Mouse (Mus musculus): Measurements from ENCODE around the gene 4932438H23Rik. TPM values are rescaled to one million over a fixed set of nuclear protein-coding genes. Genes with fewer than 3 reads are reported as not detected.

The 4932438H23Rik gene
- polyA plus RNA-seq, 1 experiment from 2014 or later, result 0.11 TPM

DNA sequence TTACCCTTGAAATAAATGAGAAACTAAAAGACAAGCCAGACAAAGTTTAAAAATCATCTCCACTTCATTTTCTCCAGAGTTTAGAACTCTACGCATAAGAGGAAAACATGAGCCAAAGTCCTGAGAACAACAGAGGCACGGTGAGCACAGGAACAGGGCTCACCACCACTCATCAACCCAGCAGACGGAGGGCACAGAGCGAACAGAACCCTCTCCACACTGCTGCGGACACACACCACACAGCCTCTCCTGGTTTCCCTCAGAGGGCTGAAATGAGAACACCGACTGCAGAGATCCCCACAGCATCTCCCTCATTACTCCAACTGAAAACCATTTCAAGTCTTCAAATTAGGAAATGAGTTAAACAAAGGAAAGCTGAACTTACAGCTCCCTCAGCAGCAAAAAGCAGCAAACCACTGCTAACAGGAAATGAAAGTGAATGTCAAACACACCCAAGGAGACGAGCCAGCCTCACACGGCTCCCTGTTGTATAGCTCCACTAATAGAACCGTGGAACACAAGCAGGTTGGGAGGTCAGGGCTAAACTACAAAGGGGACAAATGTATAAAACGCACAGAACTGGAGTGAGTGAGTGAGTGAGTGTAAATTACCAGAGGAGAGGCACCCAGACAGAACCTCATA is 74.0 kb downstream of the 4932438H23Rik start:
- 86% methylated on average over 10 of the region's 10 CpGs for WGBS

DNA sequence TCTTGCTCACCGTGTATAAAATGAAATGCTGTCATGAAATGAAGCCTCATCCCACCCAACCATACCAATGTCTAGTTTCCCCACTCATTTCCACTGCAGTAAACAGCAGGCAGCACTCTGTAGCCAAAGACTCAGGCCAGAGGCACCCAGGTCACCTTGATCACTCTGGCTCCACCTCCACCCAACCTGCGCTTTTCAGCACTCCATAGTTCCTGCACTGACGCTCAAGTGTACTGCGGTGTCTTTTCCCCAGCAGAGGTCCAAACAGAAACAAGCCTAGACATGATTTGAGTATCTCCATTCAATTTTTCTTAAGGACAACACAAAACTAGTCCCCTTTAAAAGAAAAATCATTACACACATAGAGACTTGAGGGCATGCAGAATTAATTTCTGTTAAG is 75.4 kb downstream of the 4932438H23Rik start:
- H3K27me3 ChIP-seq (ENCODE audit: insufficient read depth, low read length), result no peaks in the 10 kb centered on the region
- ATAC-seq (ENCODE audit: insufficient read depth) (no peak), DNase-seq (no peak)
- H3K9me3 ChIP-seq (ENCODE audit: low read depth, low read length), result no peaks in the 10 kb centered on the region
- no peak overlapping the region for H3K27ac ChIP-seq (ENCODE audit: low read depth)
- peaks cover 88% of the 10 kb centered on the region for H3K36me3 ChIP-seq (ENCODE audit: insufficient read depth)
- no peak overlapping the region for H3K9ac ChIP-seq
- no peaks in the 10 kb centered on the region for H3K4me1 ChIP-seq (ENCODE audit: insufficient read depth)
- no peak for TF ChIP-seq CTCF (IDR thresholded peaks at IDR 0.05; ENCODE audit: low read depth)
- no peak overlapping the region for H3K4me3 ChIP-seq (ENCODE audit: low read depth, low read length)
- no peak overlapping the region for H3K4me2 ChIP-seq
- 92% methylated on average over 4 of the region's 4 CpGs for WGBS

More for the DNA sequence above, 74.0 kb downstream of the 4932438H23Rik start:
- Histone ChIP-seq H3K27me3 (ENCODE audit: insufficient read depth, low read length) (no peaks in the 10 kb centered on the region), H3K9ac (no peak overlapping the region), H3K4me1 (ENCODE audit: insufficient read depth) (no peaks in the 10 kb centered on the region), H3K9me3 (ENCODE audit: low read depth, low read length) (no peaks in the 10 kb centered on the region), H3K27ac (ENCODE audit: low read depth) (no peak overlapping the region), H3K4me3 (ENCODE audit: low read depth, low read length) (no peak overlapping the region), H3K36me3 (ENCODE audit: insufficient read depth) (peaks cover 91% of the 10 kb centered on the region), H3K4me2 (no peak overlapping the region)
- TF ChIP-seq CTCF (IDR thresholded peaks at IDR 0.05; ENCODE audit: low read depth), result no peak
- no peak for ATAC-seq (ENCODE audit: insufficient read depth)
- no peak for DNase-seq

DNA sequence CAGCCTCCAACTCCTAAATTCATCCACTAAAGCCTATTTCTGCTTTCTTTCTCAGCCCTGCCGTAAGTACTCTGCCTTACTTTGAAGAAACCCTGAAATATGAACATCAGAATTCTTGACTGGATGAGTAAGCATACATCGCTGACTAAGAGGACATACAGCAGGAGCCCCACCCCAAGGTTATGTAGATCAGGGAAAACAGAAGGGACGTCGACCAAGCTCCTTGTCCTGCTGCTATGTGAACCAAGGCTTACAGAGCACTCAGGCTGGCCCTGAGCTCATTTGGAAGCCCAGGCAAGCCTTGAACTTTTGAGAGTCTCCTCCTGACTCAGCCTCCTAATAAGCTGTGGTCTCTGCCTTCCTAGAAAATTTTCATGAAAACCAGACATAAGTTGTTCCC is 79.2 kb downstream of the 4932438H23Rik start:
- Histone ChIP-seq H3K9me3 (ENCODE audit: low read depth, low read length) (no peaks in the 10 kb centered on the region), H3K27ac (ENCODE audit: low read depth) (no peak overlapping the region), H3K4me2 (no peak overlapping the region), H3K9ac (no peak overlapping the region), H3K4me1 (ENCODE audit: insufficient read depth) (no peaks in the 10 kb centered on the region), H3K4me3 (ENCODE audit: low read depth, low read length) (no peak overlapping the region), H3K36me3 (ENCODE audit: insufficient read depth) (peaks cover 63% of the 10 kb centered on the region), H3K27me3 (ENCODE audit: insufficient read depth, low read length) (no peaks in the 10 kb centered on the region)
- 85% methylated on average over 4 of the region's 4 CpGs for WGBS
- no peak for TF ChIP-seq CTCF (IDR thresholded peaks at IDR 0.05; ENCODE audit: low read depth)
- DNase-seq (no peak), ATAC-seq (ENCODE audit: insufficient read depth) (no peak)

DNA sequence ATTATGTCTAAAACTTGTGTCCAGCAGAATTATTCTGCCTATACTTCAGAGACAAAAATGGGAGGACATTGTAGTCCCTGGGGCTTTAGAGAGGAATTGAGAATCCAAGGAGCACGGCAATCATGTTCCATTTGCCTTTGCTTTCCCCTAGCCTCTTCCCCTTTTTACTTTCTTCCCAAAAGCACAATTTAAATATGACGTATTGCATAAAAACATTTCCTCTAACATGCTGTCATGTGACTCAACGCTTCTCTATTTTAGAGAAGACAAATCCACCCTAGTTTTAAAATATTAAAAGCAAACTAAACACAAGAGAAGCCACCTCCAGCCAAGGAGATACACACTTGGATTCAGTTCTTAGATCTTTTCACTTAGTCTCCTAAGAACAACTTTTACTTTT is 83.1 kb downstream of the 4932438H23Rik start:
- Histone ChIP-seq H3K9ac (peak overlapping the region; percentile 73; the same call in 1 of the 2 replicates), H3K27ac (ENCODE audit: low read depth) (no peak overlapping the region)

DNA sequence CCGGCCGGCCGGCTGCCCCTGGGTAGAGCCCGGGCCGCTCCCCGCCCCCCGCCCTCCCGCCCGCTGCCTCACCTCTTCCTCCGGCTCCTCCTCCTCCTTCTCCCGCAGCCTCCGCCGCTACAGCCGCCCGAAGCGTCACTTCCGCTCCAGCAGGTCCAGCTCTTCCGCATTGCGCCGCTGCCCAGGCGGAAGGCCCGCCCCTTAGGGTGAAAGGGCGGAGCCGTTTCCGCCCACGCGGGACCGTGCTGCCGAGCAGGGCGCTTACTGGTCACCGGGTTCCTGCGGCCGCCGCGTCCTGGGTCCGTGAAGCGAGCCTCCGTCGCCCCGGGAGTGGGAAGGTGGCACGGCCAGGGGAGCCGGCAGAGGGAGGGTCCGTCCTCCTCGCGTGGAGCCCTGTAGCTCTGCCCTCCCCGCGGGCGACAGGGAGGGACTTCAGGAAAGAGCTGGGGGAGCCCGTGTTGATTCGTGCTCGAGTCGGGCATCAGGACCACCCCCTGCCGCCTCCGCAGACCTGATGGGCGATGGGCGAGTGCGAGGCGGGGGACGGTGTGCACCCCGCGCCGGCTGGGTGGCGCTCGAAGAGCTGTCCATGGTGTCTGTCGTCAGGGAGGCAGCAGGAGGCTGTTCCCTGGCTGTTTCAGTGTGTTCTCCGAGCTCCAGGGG is 83.8 kb downstream of the 4932438H23Rik start, which contains the start of gene Synj1:
Synj1 (minus strand) TSS at position 288 of the 663 bp plus-strand sequence.
- Histone ChIP-seq H3K4me1 (ENCODE audit: insufficient read depth) (no peaks in the 10 kb centered on the region), H3K4me3 (ENCODE audit: low read depth, low read length) (peak within 1 kb of the TSS; percentile 94), H3K36me3 (ENCODE audit: insufficient read depth) (peaks cover 22% of the 10 kb centered on the region), H3K27me3 (ENCODE audit: insufficient read depth, low read length) (no peaks in the 10 kb centered on the region), H3K4me2 (peak within 1 kb of the TSS; percentile 85), H3K27ac (ENCODE audit: low read depth) (peak within 1 kb of the TSS; percentile 85), H3K9ac (peak within 1 kb of the TSS; percentile 73), H3K9me3 (ENCODE audit: low read depth, low read length) (no peaks in the 10 kb centered on the region)
- ATAC-seq (ENCODE audit: insufficient read depth), result peak; percentile 97
- TF ChIP-seq CTCF (IDR thresholded peaks at IDR 0.05; ENCODE audit: low read depth), result peak; percentile 11; the same call in 1 of the 2 replicates
- WGBS, result 0% methylated on average over 60 of the region's 66 CpGs
- peak; percentile 96 for DNase-seq

More for the DNA sequence above, 83.1 kb downstream of the 4932438H23Rik start:
- H3K36me3 ChIP-seq (ENCODE audit: insufficient read depth), result peaks cover 26% of the 10 kb centered on the region
- ATAC-seq (ENCODE audit: insufficient read depth), result no peak
- no peaks in the 10 kb centered on the region for H3K27me3 ChIP-seq (ENCODE audit: insufficient read depth, low read length)
- DNase-seq, result no peak
- WGBS, result 23% methylated on average over 3 of the region's 3 CpGs
- peak overlapping the region; percentile 85 for H3K4me2 ChIP-seq
- no peaks in the 10 kb centered on the region for H3K4me1 ChIP-seq (ENCODE audit: insufficient read depth)
- no peak for TF ChIP-seq CTCF (IDR thresholded peaks at IDR 0.05; ENCODE audit: low read depth)
- peak overlapping the region; percentile 94 for H3K4me3 ChIP-seq (ENCODE audit: low read depth, low read length)
- H3K9me3 ChIP-seq (ENCODE audit: low read depth, low read length), result no peaks in the 10 kb centered on the region

DNA sequence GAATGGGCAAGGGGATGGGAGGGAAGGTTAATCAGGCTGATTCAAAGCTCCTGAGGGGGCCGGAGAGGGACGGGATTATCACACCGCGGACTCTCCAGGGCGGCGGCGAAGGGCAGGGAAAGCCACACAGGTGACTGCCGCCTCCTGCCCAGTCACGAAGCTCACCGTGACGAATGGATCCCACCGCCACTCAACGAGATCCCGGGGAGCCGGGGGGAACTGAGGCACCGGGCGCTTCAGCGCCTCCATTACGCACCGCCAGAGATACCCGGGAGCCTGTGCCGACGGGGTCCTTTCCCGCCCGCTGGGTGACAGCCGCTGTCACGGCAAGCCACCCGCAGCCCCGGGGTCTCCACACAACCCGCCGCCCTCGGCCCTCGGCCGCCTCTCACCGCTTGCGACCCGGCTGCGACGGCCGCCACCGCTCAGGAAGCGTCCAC is 84.3 kb downstream of the 4932438H23Rik start:
- DNase-seq (no peak), ATAC-seq (ENCODE audit: insufficient read depth) (no peak)
- WGBS, result under 1% methylated on average over 42 of the region's 42 CpGs
- Histone ChIP-seq H3K9me3 (ENCODE audit: low read depth, low read length) (no peaks in the 10 kb centered on the region), H3K4me3 (ENCODE audit: low read depth, low read length) (peak overlapping the region; percentile 94), H3K27me3 (ENCODE audit: insufficient read depth, low read length) (no peaks in the 10 kb centered on the region), H3K4me2 (peak overlapping the region; percentile 85), H3K4me1 (ENCODE audit: insufficient read depth) (no peaks in the 10 kb centered on the region), H3K9ac (peak overlapping the region; percentile 73), H3K36me3 (ENCODE audit: insufficient read depth) (peaks cover 17% of the 10 kb centered on the region), H3K27ac (ENCODE audit: low read depth) (peak overlapping the region; percentile 85)
- no peak for TF ChIP-seq CTCF (IDR thresholded peaks at IDR 0.05; ENCODE audit: low read depth)

DNA sequence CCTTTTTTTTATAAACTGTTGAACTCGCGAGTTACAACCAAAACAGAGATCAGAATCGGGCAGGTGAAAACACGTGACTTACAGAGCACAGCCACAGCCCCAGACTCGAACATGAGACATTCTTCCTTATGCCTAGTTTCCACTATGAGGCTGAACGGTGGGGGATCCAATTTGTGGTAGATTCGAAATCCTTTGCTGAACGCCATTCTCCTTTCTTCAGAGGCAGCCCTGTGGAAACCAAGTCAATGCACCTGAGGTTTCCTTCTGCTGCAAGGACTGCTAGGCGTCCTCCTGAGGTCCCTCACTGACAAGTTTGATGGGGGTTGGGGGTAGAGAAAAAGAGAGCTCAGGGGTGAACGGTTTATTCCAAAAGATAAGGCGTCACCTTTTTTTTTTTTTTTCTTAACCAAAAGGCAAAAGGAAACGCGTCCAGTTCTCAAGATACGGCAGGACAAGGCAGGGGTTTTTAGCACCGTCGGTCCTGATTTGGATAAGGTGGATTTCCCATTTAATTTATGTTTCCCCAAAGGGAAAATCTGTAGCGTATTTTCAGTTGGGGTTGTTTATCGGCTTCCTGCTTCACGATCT is 84.9 kb downstream of the 4932438H23Rik start:
- Histone ChIP-seq H3K9ac (peak overlapping the region; percentile 73), H3K4me1 (ENCODE audit: insufficient read depth) (no peaks in the 10 kb centered on the region), H3K4me2 (peak overlapping the region; percentile 85), H3K9me3 (ENCODE audit: low read depth, low read length) (no peaks in the 10 kb centered on the region), H3K27ac (ENCODE audit: low read depth) (peak overlapping the region; percentile 85; the same call in 1 of the 2 replicates), H3K27me3 (ENCODE audit: insufficient read depth, low read length) (no peaks in the 10 kb centered on the region), H3K36me3 (ENCODE audit: insufficient read depth) (peaks cover 11% of the 10 kb centered on the region), H3K4me3 (ENCODE audit: low read depth, low read length) (peak overlapping the region; percentile 94)
- no peak for TF ChIP-seq CTCF (IDR thresholded peaks at IDR 0.05; ENCODE audit: low read depth)
- DNase-seq, result peak; percentile 26
- WGBS, result 2% methylated on average over 19 of the region's 19 CpGs
- ATAC-seq (ENCODE audit: insufficient read depth), result no peak

All from lung, embryonic 14.5 days (tissue).